Mouse (Mus musculus) bone marrow, adult 2 months (tissue): Measurements from ENCODE around the gene Gm5148.

Experiments used
- CTCF ChIP-seq: fragments of 200-500 bp; IDR thresholded peaks from 2 replicates; pipeline ENCODE4 v1.5.1; 2011; ENCODE audit warnings: low read length, control low read depth; ENCODE audit not compliant: control insufficient read depth, insufficient read depth
- POLR2A ChIP-seq: fragments of 200-500 bp; IDR thresholded peaks from 2 replicates; pipeline ENCODE4 v1.6.1; 2011; ENCODE audit warnings: low read depth, mild to moderate bottlenecking, control low read depth, low read length, borderline replicate concordance; ENCODE audit not compliant: control insufficient read depth

DNA sequence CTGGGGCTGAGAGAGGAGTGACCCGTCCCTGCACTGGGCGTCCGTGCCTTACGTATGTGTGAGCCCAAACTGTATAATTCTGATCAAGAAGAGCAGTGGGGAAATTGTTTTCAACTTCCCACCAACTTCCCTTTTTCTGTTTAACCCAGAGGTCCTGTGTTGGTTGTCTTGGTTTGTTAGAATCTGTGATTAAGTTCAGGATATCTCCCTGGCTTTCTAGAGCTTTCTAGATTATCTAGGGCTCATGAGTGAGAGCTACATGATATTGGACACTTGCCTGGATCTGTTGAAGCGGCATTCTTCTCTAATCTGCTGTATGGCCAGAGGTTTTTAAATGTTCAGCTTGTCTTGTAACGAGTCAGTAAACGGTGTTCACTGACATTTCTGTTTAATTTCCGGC, 30.7 kb downstream of the Gm5148 start:
- TF ChIP-seq CTCF (no peak), POLR2A (no peak)
